ENCODE assay signal across 10 mouse cellular contexts in the genomic region with DNA sequence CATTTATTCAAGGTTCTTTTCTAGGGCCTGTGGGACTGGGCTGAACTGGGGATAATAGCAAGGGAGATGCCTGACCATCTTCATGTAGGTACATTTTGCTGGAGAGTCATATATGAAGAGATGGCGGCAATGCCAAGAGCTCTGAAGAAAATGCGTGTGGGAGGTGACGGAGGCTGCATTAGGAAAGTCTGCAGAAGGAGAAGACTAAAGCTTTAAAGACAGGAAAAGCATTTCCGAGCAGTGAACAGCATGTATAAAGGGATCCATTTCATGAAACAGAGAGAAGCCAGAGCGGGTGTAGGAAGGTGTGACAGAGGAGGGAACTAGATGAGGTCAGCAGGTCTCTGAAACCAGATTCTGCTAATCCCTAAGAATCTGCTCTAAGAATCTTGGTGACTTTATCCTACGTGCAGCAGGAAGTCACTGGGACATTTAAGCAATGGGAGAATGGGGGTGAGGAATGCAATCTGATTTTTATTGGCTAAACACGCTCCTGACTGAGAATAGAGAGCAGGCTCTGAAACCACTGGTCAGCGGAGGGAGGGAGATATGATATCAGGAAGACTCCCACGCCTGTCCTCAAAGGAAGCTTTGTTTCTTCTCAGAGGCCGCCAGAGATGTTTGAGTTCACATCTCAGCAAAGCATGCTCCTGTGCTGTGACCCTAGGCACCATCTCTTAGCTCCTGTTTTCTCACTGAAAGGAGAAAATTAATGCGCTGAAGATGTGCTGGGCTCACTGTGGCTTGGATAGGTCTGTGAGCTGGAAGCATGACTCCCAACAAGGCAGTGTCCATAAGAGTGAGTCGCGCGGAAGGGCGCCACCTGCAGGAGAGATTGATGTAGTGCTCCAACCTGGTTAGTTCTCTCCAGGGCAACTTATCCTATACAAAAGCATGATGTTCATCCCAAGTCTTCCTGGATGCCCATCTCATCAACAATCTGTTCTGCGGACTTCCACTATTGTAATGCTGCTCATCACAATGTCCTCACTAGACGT. TPM values are rescaled to one million over a fixed set of nuclear protein-coding genes. Genes with fewer than 3 reads are reported as not detected.
DNase-seq lines count a peak whose midpoint lies in the region; ATAC-seq and TF ChIP-seq lines count a peak whose summit lies in the region.
"Had no signal": no experiment of that assay in that cellular context is flagged by ENCODE, and none has a peak within 500 bp of the region (broad histone marks: within the 10 kb centered on the region; RNA-seq: fewer than 3 reads in every experiment).

No protein-coding gene starts in this region.

- H3K27ac ChIP-seq in cortical plate, adult 2 months (ENCODE audit: insufficient read depth, low read length): 0 out of 2 replicates have a peak overlapping the region, but pooled peaks have one; percentile 2
- no peak overlapping the region for H3K27ac ChIP-seq in limb, embryonic 14.5 days (replicated peaks; ENCODE audit: low read depth, low read length)
- H3K27ac ChIP-seq in olfactory bulb, adult 2 months (ENCODE audit: insufficient read depth, low read depth, low read length): no peak overlapping the region
- H3K27ac ChIP-seq: embryonic facial prominence, embryonic 13.5 days; neural tube, embryonic 13.5 days had no signal

- H3K9ac ChIP-seq in limb, embryonic 14.5 days (ENCODE audit: low read depth, low read length, severe bottlenecking): no peak overlapping the region
- H3K9ac ChIP-seq: embryonic facial prominence, embryonic 13.5 days; neural tube, embryonic 13.5 days had no signal

- H3K36me3 ChIP-seq in G1E (replicated peaks): no peaks in the 10 kb centered on the region
- no peaks in the 10 kb centered on the region for H3K36me3 ChIP-seq in limb, embryonic 14.5 days (ENCODE audit: control insufficient read depth, insufficient read depth, low read length)
- H3K36me3 ChIP-seq: embryonic facial prominence, embryonic 13.5 days; neural tube, embryonic 13.5 days had no signal

- no peak for TF ChIP-seq POLR2A in cortical plate, adult 2 months (IDR thresholded peaks at IDR 0.05; ENCODE audit: extremely low read depth, insufficient read depth, low read length)
- TF ChIP-seq POLR2A in limb, embryonic 14.5 days (IDR thresholded peaks at IDR 0.05; ENCODE audit: borderline replicate concordance, extremely low read depth, insufficient read depth, insufficient read length): no peak
- no peak for TF ChIP-seq POLR2A in olfactory bulb, adult 2 months (IDR thresholded peaks at IDR 0.05; ENCODE audit: insufficient read depth, low read depth, low read length)

- no peaks in the 10 kb centered on the region for H3K9me3 ChIP-seq in G1E (replicated peaks)
- H3K9me3 ChIP-seq in limb, embryonic 14.5 days (ENCODE audit: control insufficient read depth, low read length): no peaks in the 10 kb centered on the region
- H3K9me3 ChIP-seq: embryonic facial prominence, embryonic 13.5 days; neural tube, embryonic 13.5 days had no signal

- H3K4me3 ChIP-seq in G1E (ENCODE audit: low read depth, low read length): no peak overlapping the region
- no peak overlapping the region for H3K4me3 ChIP-seq in cortical plate, adult 2 months (ENCODE audit: insufficient read depth, low read length)
- H3K4me3 ChIP-seq in limb, embryonic 14.5 days (replicated peaks; ENCODE audit: low read length): no peak overlapping the region
- H3K4me3 ChIP-seq in olfactory bulb, adult 2 months (ENCODE audit: insufficient read depth, low read depth, low read length): no peak overlapping the region
- H3K4me3 ChIP-seq: embryonic facial prominence, embryonic 13.5 days; neural tube, embryonic 13.5 days had no signal

- WGBS in limb, embryonic 14.5 days: 36% methylated on average over 17 of the region's 17 CpGs
- 54% methylated on average over 17 of the region's 17 CpGs for WGBS in olfactory bulb, adult 2 months

- peaks cover 2% of the 10 kb centered on the region; the same call in 1 of the 2 replicates for H3K4me1 ChIP-seq in G1E (ENCODE audit: insufficient read depth, low read depth, low read length)
- H3K4me1 ChIP-seq in cortical plate, adult 2 months (ENCODE audit: control insufficient read depth, insufficient read depth, low read length): no peaks in the 10 kb centered on the region
- no peaks in the 10 kb centered on the region for H3K4me1 ChIP-seq in limb, embryonic 14.5 days (ENCODE audit: control insufficient read depth, insufficient read depth, low read length)
- no peaks in the 10 kb centered on the region for H3K4me1 ChIP-seq in olfactory bulb, adult 2 months (ENCODE audit: control insufficient read depth, insufficient read depth, low read length)
- H3K4me1 ChIP-seq: neural tube, embryonic 13.5 days had no signal

- DNase-seq in kidney, adult 18-20 months: peak; percentile 42
- DNase-seq in kidney, adult 11 months: no peak
- no peak for DNase-seq in G1E (ENCODE audit: low spot score)
- DNase-seq in heart, postnatal 14 days: peak; percentile 64 to 66
- peak; percentile 77 for DNase-seq in limb, embryonic 14.5 days (ENCODE audit: low spot score)
- DNase-seq in cerebellum, adult 8-10 months: no peak

- TF ChIP-seq CTCF in G1E (IDR thresholded peaks at IDR 0.05; ENCODE audit: low read depth, low read length): peak; percentile 89
- TF ChIP-seq CTCF in cortical plate, adult 2 months (IDR thresholded peaks at IDR 0.05; ENCODE audit: extremely low read depth, insufficient read depth, low read length): peak; percentile 61
- peak; percentile 42; the same call in 1 of the 2 replicates for TF ChIP-seq CTCF in olfactory bulb, adult 2 months (IDR thresholded peaks at IDR 0.05; ENCODE audit: insufficient read depth, low read depth, low read length)

- ATAC-seq in G1E (ENCODE audit: extremely low read depth, insufficient number of reproducible peaks, low FRiP score, poor library complexity, severe bottlenecking): no peak
- peak; percentile 47; the same call in 1 of the 2 replicates for ATAC-seq in limb, embryonic 14.5 days (ENCODE audit: low FRiP score, low read depth)

- peaks cover 15% of the 10 kb centered on the region for H3K27me3 ChIP-seq in G1E (ENCODE audit: insufficient read depth, low read length)
- no peaks in the 10 kb centered on the region for H3K27me3 ChIP-seq in limb, embryonic 14.5 days (ENCODE audit: control insufficient read depth, insufficient read depth, low read length)
- H3K27me3 ChIP-seq: embryonic facial prominence, embryonic 13.5 days; neural tube, embryonic 13.5 days had no signal

- H3K4me2 ChIP-seq in limb, embryonic 14.5 days (replicated peaks; ENCODE audit: low read depth, low read length, severe bottlenecking): no peak overlapping the region
- H3K4me2 ChIP-seq: embryonic facial prominence, embryonic 13.5 days; neural tube, embryonic 13.5 days had no signal

- intact Hi-C loops in heart, postnatal 14 days (cut with DNase I): loop anchor here (5.0 kb wide), 2 partner anchors 112 to 247 kb away; no protein-coding TSS in a partner anchor

RNA-seq across cellular contexts. Expression of a gene that starts 6.8 kb away (rescaled TPM):
- total RNA-seq in G1E (2014; fragmentation: Nextera tagmentation) (not detected in 2 replicates), G1E (2017) (0.12 and 0.16 TPM in 2 replicates)
- polyA plus RNA-seq in G1E (2012): not detected in 2 replicates
- 8.6 and 8.7 TPM in 2 replicates for polyA plus RNA-seq in cortical plate, adult 2 months (2012; rRNA removed)
- total RNA-seq in heart, postnatal 14 days (2021): 10 to 100 TPM; 13.3 to 17.4 TPM
- 44.3 and 52.8 TPM in 2 replicates for polyA plus RNA-seq in limb, embryonic 14.5 days (2012; rRNA removed)
- polyA plus RNA-seq in limb, embryonic 14.5 days (2014; fragmentation: Nextera tagmentation; extraction: Ambion mirVana): 31.5 and 31.8 TPM in 2 replicates
- not detected in 2 replicates for polyA plus RNA-seq in olfactory bulb, adult 2 months (2012; ENCODE audit: insufficient read depth, insufficient read length, low replicate concordance, missing spikeins)

RNA-seq across cellular contexts. Expression of a gene that starts 40.9 kb away (rescaled TPM):
- total RNA-seq in G1E (2014; fragmentation: Nextera tagmentation): not detected in 2 replicates
- not detected in 2 replicates for total RNA-seq in G1E (2017)
- polyA plus RNA-seq in G1E (2012): not detected in 2 replicates
- 3.0 and 3.5 TPM in 2 replicates for polyA plus RNA-seq in cortical plate, adult 2 months (2012; rRNA removed)
- 1 to 10 TPM; 1.7 to 2.0 TPM for total RNA-seq in heart, postnatal 14 days (2021)
- polyA plus RNA-seq in limb, embryonic 14.5 days (2012; rRNA removed): 0.83 and 1.3 TPM in 2 replicates
- 0.97 and 1.3 TPM in 2 replicates for polyA plus RNA-seq in limb, embryonic 14.5 days (2014; fragmentation: Nextera tagmentation; extraction: Ambion mirVana)
- polyA plus RNA-seq in olfactory bulb, adult 2 months (2012; ENCODE audit: insufficient read depth, insufficient read length, low replicate concordance, missing spikeins): not detected in 2 replicates

RNA-seq across cellular contexts. Expression of a gene that starts 44.5 kb away (rescaled TPM):
- total RNA-seq in G1E (2014; fragmentation: Nextera tagmentation) (268 and 4,240 TPM in 2 replicates), G1E (2017) (683 and 890 TPM in 2 replicates)
- polyA plus RNA-seq in G1E (2012): 1,087 and 1,500 TPM in 2 replicates
- polyA plus RNA-seq in cortical plate, adult 2 months (2012; rRNA removed): 389 and 531 TPM in 2 replicates
- over 10,000 TPM; 17,559 to 24,540 TPM for total RNA-seq in heart, postnatal 14 days (2021)
- 9,478 and 10,620 TPM in 2 replicates for polyA plus RNA-seq in limb, embryonic 14.5 days (2012; rRNA removed)
- polyA plus RNA-seq in limb, embryonic 14.5 days (2014; fragmentation: Nextera tagmentation; extraction: Ambion mirVana): 9,964 and 14,532 TPM in 2 replicates
- not detected in 2 replicates for polyA plus RNA-seq in olfactory bulb, adult 2 months (2012; ENCODE audit: insufficient read depth, insufficient read length, low replicate concordance, missing spikeins)

RNA-seq across cellular contexts. Expression of a gene that starts 54.0 kb away (rescaled TPM):
- total RNA-seq in G1E (2014; fragmentation: Nextera tagmentation): 9.1 and 11.6 TPM in 2 replicates
- 0.41 and 0.87 TPM in 2 replicates for total RNA-seq in G1E (2017)
- 0.70 and 0.87 TPM in 2 replicates for polyA plus RNA-seq in G1E (2012)
- 1.9 and 2.1 TPM in 2 replicates for polyA plus RNA-seq in cortical plate, adult 2 months (2012; rRNA removed)
- 1 to 10 TPM; 2.9 TPM for total RNA-seq in heart, postnatal 14 days (2021)
- polyA plus RNA-seq in limb, embryonic 14.5 days (2012; rRNA removed): 0.87 and 2.4 TPM in 2 replicates
- polyA plus RNA-seq in limb, embryonic 14.5 days (2014; fragmentation: Nextera tagmentation; extraction: Ambion mirVana): 0.91 and 1.1 TPM in 2 replicates
- not detected in 2 replicates for polyA plus RNA-seq in olfactory bulb, adult 2 months (2012; ENCODE audit: insufficient read depth, insufficient read length, low replicate concordance, missing spikeins)

RNA-seq across cellular contexts. Expression of a gene that starts 57.5 kb away (rescaled TPM):
- 230 and 2,260 TPM in 2 replicates for total RNA-seq in G1E (2014; fragmentation: Nextera tagmentation)
- total RNA-seq in G1E (2017): 242 and 325 TPM in 2 replicates
- 3,927 and 4,410 TPM in 2 replicates for polyA plus RNA-seq in G1E (2012)
- polyA plus RNA-seq in cortical plate, adult 2 months (2012; rRNA removed): 139 and 197 TPM in 2 replicates
- total RNA-seq in heart, postnatal 14 days (2021): over 10,000 TPM; 19,140 to 26,056 TPM
- polyA plus RNA-seq in limb, embryonic 14.5 days (2012; rRNA removed): 4,119 and 4,850 TPM in 2 replicates
- polyA plus RNA-seq in limb, embryonic 14.5 days (2014; fragmentation: Nextera tagmentation; extraction: Ambion mirVana): 3,906 and 5,793 TPM in 2 replicates
- not detected in 2 replicates for polyA plus RNA-seq in olfactory bulb, adult 2 months (2012; ENCODE audit: insufficient read depth, insufficient read length, low replicate concordance, missing spikeins)

Comparison
In these comparisons a context has a peak if more than half of its experiments do, and no peak if none do; other contexts are left out.
1. DNase-seq: peak in kidney, adult 18-20 months (single experiment), heart, postnatal 14 days (2 of 2) and limb, embryonic 14.5 days (single experiment); none in kidney, adult 11 months (single experiment), G1E (single experiment) and cerebellum, adult 8-10 months (single experiment).
2. RNA of a gene that starts 44.5 kb away (polyA plus RNA-seq): 9,478 to 14,532 TPM in limb, embryonic 14.5 days, 1,087 to 1,500 TPM in G1E and 389 to 531 TPM in cortical plate, adult 2 months; not detected in olfactory bulb, adult 2 months; every median in the first group is over 100 times any median in the second.
3. Peak in every context shown above with its lines, with median percentiles within 50 percentile points of each other: CTCF ChIP-seq.